Mouse (Mus musculus): ENCODE results near the gene Rab8a.
A peak's percentile ranks its signal among the peaks of the same experiment; 100 is the strongest.

DNA sequence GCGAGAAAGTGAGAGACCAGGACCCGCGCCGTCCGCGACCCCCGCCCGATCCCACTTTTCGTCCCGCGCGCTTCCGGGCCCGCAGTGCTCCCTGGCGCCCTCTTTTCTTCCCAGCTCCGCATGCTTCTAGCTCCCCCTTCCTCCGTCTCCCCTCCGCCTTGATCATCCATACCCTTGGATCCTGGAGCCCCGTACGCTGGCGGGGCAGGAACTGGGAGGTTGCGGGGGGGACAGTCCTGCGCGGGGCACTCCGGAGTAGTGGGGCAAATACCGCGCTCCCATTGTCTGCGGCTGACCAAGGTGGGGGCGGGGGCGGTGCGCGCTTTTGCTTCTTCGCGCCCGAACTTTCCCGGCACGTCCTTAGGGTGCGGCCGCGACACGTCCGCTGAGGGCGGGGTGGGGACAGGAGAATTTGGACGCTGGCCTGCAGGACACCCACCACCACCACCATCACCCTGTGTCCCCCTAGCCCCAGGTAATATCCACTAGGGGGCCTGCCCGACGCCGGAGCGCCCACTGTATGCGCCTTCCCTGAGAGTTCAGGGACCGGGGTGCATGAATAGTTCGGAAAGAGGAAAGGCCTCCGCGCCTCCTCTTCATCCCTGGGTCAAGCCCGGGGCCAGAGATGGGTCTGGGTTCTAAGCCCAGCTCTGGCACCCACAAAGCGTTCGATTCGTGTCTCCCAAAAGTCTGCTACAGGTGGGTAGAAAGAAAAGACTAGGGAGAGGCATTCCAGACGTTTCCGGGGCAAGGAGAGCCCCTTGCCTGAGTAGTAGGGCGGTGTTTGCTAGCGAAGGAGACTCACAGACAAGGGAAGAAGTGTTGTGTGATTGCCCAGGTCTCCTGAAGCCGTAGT is 25.3 kb upstream of the Rab8a start:
- peak; percentile 49 for TF ChIP-seq CTCF (IDR thresholded peaks at IDR 0.05; ENCODE audit: low read depth)
- TF ChIP-seq EP300 (optimal IDR thresholded peaks at IDR 0.05) = peak; percentile 40
